Mouse (Mus musculus) forebrain, embryonic 12.5 days (tissue): Measurements from ENCODE around the gene Slc35c2. TPM values are rescaled to one million over a fixed set of nuclear protein-coding genes. Genes with fewer than 3 reads are reported as not detected.

Experiments
- ATAC-seq: fragments of 200-750 bp; cut with Nextera tagmentation; 2 replicates; pipeline ENCODE4 v1.8.0; 2017; ENCODE audit warnings: moderate TSS enrichment; ENCODE audit not compliant: low FRiP score
- H3K27ac ChIP-seq: fragments of 300-500 bp; sonication (generic); 2 replicates; pipeline ENCODE4 v1.5.1; 2016; ENCODE audit warnings: mild to moderate bottlenecking
- H3K27me3 ChIP-seq: fragments of 300-500 bp; sonication (generic); 2 replicates; pipeline ENCODE4 v1.6.1; 2016; ENCODE audit warnings: mild to moderate bottlenecking
- H3K36me3 ChIP-seq: fragments of 300-500 bp; sonication (generic); replicated peaks from 2 replicates; pipeline ENCODE4 v1.6.1; 2016; ENCODE audit warnings: mild to moderate bottlenecking
- H3K4me1 ChIP-seq: fragments of 300-500 bp; sonication (generic); 2 replicates; pipeline ENCODE4 v1.6.1; 2016
- H3K4me2 ChIP-seq: fragments of 300-500 bp; sonication (generic); 2 replicates; pipeline ENCODE4 v1.6.1; 2016; ENCODE audit warnings: mild to moderate bottlenecking, moderate library complexity
- H3K4me3 ChIP-seq: fragments of 300-500 bp; sonication (generic); replicated peaks from 2 replicates; pipeline ENCODE4 v1.5.1; 2016; ENCODE audit warnings: mild to moderate bottlenecking
- H3K9ac ChIP-seq: fragments of 300-500 bp; sonication (generic); 2 replicates; pipeline ENCODE4 v1.6.1; 2016; ENCODE audit warnings: mild to moderate bottlenecking
- H3K9me3 ChIP-seq: fragments of 300-500 bp; sonication (generic); 2 replicates; pipeline ENCODE4 v1.6.1; 2016
- WGBS: fragments of 180-500 bp; shearing (Covaris S2); methylation state at CpG from one replicate; pipeline ENCODE4 v1.1.7; 2016; 5-methylcytosine and 5-hydroxymethylcytosine counted together
- polyA plus RNA-seq: library from polyadenylated mRNA; unstranded; fragments of >200 nt; fragmentation: Nextera tagmentation; extraction: Ambion mirVana; gene quantifications from 2 replicates; pipeline ENCODE4 v1.2.1, GENCODE M21; 2016

The Slc35c2 gene
- polyA plus RNA-seq, 1 experiment from 2014 or later, result 57.9 TPM

- no peak overlapping the region for H3K4me3 ChIP-seq
- peaks cover 33% of the 10 kb centered on the region for H3K27me3 ChIP-seq
- H3K27ac ChIP-seq, result peak overlapping the region; percentile 43; the same call in 1 of the 2 replicates
- H3K9me3 ChIP-seq, result no peaks in the 10 kb centered on the region
- H3K9ac ChIP-seq, result 0 out of 2 replicates have a peak overlapping the region, but pooled peaks have one; percentile 25
- peaks cover 84% of the 10 kb centered on the region for H3K36me3 ChIP-seq
- H3K4me2 ChIP-seq, result no peak overlapping the region
- peaks cover 52% of the 10 kb centered on the region for H3K4me1 ChIP-seq
- WGBS, result 23% methylated on average over 13 of the region's 13 CpGs
- no peak for ATAC-seq
Observed at GRCm38 (mm10) chr2:165310818-165311425, 23.3 kb upstream of the Slc35c2 start.

GRCm38 (mm10) chr2:165307801-165308200, 20.1 kb upstream of the Slc35c2 start:
- Histone ChIP-seq H3K27ac (no peak overlapping the region), H3K9ac (no peak overlapping the region), H3K36me3 (peaks cover 83% of the 10 kb centered on the region), H3K4me1 (peaks cover 32% of the 10 kb centered on the region), H3K27me3 (peaks cover 12% of the 10 kb centered on the region), H3K9me3 (no peaks in the 10 kb centered on the region), H3K4me3 (no peak overlapping the region), H3K4me2 (no peak overlapping the region)
- ATAC-seq, result no peak
- 88% methylated on average over 6 of the region's 6 CpGs for WGBS

DNA sequence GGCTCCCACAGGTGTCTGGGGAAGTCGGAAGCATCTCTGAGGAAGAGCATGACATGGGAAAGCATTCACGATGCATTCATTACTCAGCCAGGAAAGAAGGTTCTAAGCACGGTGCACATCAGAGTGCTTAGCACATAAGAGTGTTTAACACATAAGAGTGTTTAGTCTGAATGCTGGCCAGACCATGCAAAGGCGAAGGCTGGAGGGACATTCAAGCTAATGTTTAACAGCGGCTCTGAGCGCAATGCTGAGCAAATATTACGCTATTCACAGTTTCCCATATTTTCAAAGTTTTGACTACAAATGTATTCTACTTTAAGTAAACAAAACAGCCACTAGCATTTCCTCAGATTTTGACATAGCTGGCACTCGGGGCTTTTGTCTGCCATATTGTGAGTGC, 17.8 kb upstream of the Slc35c2 start:
- peaks cover 85% of the 10 kb centered on the region for H3K36me3 ChIP-seq
- no peak for ATAC-seq
- WGBS, result 95% methylated on average over 8 of the region's 8 CpGs

DNA sequence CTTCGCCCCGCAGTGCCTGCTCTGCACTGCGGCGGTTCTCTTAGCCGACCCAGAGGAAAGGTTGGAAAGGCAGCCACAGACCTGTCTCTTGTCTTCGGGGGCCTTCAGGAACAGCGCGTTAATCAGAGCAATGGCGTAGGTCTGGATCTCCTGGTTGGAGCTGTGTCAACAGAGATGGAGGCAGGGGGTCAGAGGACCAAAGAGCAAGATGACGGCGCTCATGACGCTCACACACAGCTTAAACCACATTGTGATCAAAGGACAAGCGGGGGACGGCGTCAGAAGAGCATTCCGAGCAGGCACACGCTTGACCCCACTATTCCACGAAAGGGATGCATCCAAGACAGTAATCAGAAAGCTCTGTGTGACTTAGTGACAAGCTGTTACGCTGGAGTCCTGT, 17.1 kb upstream of the Slc35c2 start:
- Histone ChIP-seq H3K4me1 (peaks cover 19% of the 10 kb centered on the region), H3K4me2 (no peak overlapping the region), H3K9ac (no peak overlapping the region), H3K36me3 (peaks cover 87% of the 10 kb centered on the region), H3K9me3 (no peaks in the 10 kb centered on the region), H3K27ac (no peak overlapping the region), H3K4me3 (no peak overlapping the region), H3K27me3 (no peaks in the 10 kb centered on the region)
- no peak for ATAC-seq
- whole genome bisulfite sequencing, result 91% methylated on average over 19 of the region's 19 CpGs

More for the DNA sequence above, 17.8 kb upstream of the Slc35c2 start:
- Histone ChIP-seq H3K9ac (no peak overlapping the region), H3K4me3 (no peak overlapping the region), H3K9me3 (no peaks in the 10 kb centered on the region), H3K27me3 (no peaks in the 10 kb centered on the region), H3K4me2 (no peak overlapping the region), H3K27ac (no peak overlapping the region), H3K4me1 (peaks cover 26% of the 10 kb centered on the region)

GRCm38 (mm10) chr2:165303354-165304012, 15.8 kb upstream of the Slc35c2 start:
- Histone ChIP-seq H3K4me3 (no peak overlapping the region), H3K36me3 (peaks cover 86% of the 10 kb centered on the region), H3K27me3 (no peaks in the 10 kb centered on the region), H3K27ac (no peak overlapping the region), H3K9me3 (no peaks in the 10 kb centered on the region), H3K9ac (no peak overlapping the region), H3K4me1 (peaks cover 9% of the 10 kb centered on the region), H3K4me2 (no peak overlapping the region)
- 88% methylated on average over 6 of the region's 6 CpGs for WGBS
- ATAC-seq, result no peak

- no peak for ATAC-seq
- Histone ChIP-seq H3K4me2 (no peak overlapping the region), H3K9ac (no peak overlapping the region), H3K27me3 (no peaks in the 10 kb centered on the region), H3K36me3 (peaks cover 91% of the 10 kb centered on the region), H3K9me3 (no peaks in the 10 kb centered on the region), H3K4me3 (no peak overlapping the region), H3K4me1 (peaks cover 9% of the 10 kb centered on the region), H3K27ac (peak overlapping the region; percentile 26; the same call in 1 of the 2 replicates)
- 53% methylated on average over 3 of the region's 3 CpGs for WGBS
Observed at GRCm38 (mm10) chr2:165301409-165301808, 13.7 kb upstream of the Slc35c2 start.

DNA sequence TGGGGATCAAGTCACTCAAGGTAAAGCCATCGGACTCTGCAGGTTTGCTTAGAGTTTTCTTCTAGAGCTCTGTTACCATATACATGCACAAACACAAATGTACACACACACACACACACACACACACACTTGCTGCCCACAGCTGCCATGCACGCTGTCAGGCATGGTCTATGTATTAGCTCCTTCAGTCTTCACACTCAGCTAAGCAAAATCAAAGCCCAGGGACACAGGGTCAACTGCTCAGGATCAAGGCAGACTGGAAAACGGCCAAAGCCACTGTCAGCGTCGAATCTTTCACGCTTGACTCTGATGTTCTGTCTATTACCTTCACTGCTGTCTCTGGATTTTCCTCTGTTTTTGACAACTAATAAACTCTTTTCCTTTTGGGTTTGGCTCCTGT, 13.2 kb upstream of the Slc35c2 start:
- 0 out of 2 replicates have a peak overlapping the region, but pooled peaks have one; percentile 8 for H3K27ac ChIP-seq
- H3K9ac ChIP-seq, result no peak overlapping the region
- H3K36me3 ChIP-seq, result peaks cover 96% of the 10 kb centered on the region
- WGBS, result 78% methylated on average over 6 of the region's 6 CpGs
- no peak for ATAC-seq
- no peaks in the 10 kb centered on the region for H3K9me3 ChIP-seq
- H3K27me3 ChIP-seq, result no peaks in the 10 kb centered on the region
- peaks cover 9% of the 10 kb centered on the region for H3K4me1 ChIP-seq
- H3K4me3 ChIP-seq, result no peak overlapping the region
- H3K4me2 ChIP-seq, result no peak overlapping the region

DNA sequence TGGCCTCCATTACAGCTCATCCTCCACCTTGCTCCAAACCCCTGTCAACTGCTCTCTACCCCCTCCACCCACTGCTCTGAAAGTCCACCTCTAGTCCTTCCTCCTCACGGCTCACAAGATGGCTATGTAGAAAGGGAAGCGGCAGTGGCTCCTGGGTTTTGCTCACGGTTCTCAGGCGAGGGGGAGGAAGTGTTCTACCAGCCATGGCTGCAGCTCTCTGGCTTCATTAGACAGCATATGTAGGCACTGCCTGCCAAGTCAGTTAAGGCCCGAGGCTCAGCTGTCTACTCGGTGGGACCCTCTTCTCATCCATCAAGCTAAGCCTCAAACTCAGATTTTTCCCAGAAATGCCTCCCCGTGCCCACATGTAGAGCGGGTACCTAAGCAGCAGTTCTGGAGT, 12.8 kb upstream of the Slc35c2 start:
- Histone ChIP-seq H3K4me1 (peaks cover 9% of the 10 kb centered on the region), H3K36me3 (peaks cover 96% of the 10 kb centered on the region), H3K4me3 (no peak overlapping the region), H3K4me2 (no peak overlapping the region), H3K27me3 (no peaks in the 10 kb centered on the region), H3K9me3 (no peaks in the 10 kb centered on the region), H3K9ac (no peak overlapping the region), H3K27ac (0 out of 2 replicates have a peak overlapping the region, but pooled peaks have one; percentile 8)
- WGBS, result 84% methylated on average over 8 of the region's 8 CpGs
- no peak for ATAC-seq

DNA sequence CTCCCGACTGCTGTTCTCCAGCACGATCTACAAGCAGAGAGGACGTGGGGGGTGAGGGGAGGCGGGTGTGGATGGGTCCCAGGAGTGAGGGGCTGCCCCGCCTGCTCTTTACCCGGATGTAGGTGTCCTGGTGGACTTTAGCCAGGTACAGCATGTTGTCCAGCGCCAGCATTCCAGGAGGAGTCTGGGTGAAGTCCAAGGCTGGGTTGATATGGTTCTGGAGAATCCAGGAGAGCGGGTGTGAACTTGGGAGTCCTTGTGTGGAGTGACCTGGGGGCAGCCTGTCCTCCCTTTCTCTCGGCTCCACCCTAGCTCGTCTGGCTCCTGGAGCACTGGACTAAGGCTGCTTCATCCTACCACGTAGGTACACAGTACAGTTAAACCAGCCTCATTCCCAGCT, 9.8 kb upstream of the Slc35c2 start:
- no peak overlapping the region for H3K4me3 ChIP-seq
- no peak overlapping the region for H3K4me2 ChIP-seq
- peaks cover 9% of the 10 kb centered on the region for H3K4me1 ChIP-seq
- no peak overlapping the region for H3K9ac ChIP-seq
- no peaks in the 10 kb centered on the region for H3K9me3 ChIP-seq
- 94% methylated on average over 11 of the region's 11 CpGs for WGBS
- peaks cover 94% of the 10 kb centered on the region for H3K36me3 ChIP-seq
- ATAC-seq, result no peak
- H3K27ac ChIP-seq, result no peak overlapping the region
- H3K27me3 ChIP-seq, result no peaks in the 10 kb centered on the region

DNA sequence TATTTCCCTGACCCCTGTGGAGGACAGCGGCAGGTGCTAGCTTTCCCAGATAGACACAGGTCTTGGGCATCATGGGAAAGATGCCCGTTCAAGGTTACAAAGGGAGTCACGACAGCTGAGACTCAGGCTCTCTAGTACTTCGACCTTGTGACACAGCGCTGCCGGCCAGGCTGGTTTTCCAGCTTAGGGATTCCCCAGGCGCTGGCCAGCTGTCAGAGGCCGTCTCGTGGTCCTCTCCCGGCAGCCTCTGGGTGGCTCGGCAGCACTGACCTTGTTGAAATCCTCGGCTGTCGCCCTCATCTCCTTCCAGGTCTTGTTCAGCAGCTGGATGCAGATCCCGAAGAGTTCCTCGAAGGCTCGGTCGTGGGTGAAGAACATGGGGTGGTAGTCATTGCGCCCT, 8.9 kb upstream of the Slc35c2 start:
- H3K9me3 ChIP-seq, result no peaks in the 10 kb centered on the region
- H3K9ac ChIP-seq, result no peak overlapping the region
- H3K4me2 ChIP-seq, result no peak overlapping the region
- peaks cover 8% of the 10 kb centered on the region for H3K4me1 ChIP-seq
- no peak for ATAC-seq
- H3K27ac ChIP-seq, result no peak overlapping the region
- no peaks in the 10 kb centered on the region for H3K27me3 ChIP-seq
- H3K4me3 ChIP-seq, result no peak overlapping the region
- H3K36me3 ChIP-seq, result peaks cover 94% of the 10 kb centered on the region
- 90% methylated on average over 18 of the region's 18 CpGs for whole genome bisulfite sequencing

DNA sequence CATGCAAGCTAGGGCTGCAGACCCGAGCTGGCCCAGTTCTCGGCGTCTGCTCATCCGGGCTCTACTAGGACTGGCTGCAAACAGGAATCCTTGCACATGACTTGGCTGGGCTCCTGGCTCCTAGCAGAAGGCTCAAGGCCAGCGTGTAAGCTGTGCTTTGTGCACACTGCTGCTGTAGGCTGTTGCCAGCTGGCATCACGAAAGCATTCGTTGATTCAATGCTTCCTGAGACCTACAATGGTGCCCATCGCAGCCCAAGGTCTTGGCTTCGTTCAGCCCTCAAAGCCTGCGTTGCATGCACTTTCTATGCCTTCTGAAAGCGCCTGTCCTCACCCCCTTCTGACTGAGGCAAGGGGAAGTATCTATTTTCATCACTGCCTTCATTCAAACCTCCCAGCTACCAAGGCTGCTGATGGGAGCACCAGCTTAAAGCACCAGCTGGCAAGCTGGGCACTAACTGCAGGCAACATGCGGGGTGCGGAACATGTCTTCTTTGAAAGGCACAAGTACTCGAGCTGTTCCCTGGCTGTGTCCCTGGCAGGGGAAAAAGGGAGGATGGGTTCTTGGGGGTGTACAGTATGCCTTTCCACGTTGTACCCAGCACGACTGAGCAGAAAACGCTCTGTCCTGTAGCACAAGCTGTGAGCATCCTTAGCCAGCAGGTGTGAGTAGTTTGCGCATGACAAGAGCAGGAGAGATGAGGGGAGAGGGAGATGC, 804 bp upstream of the Slc35c2 start:
- no peak; the same call in 1 of the 2 replicates for ATAC-seq

DNA sequence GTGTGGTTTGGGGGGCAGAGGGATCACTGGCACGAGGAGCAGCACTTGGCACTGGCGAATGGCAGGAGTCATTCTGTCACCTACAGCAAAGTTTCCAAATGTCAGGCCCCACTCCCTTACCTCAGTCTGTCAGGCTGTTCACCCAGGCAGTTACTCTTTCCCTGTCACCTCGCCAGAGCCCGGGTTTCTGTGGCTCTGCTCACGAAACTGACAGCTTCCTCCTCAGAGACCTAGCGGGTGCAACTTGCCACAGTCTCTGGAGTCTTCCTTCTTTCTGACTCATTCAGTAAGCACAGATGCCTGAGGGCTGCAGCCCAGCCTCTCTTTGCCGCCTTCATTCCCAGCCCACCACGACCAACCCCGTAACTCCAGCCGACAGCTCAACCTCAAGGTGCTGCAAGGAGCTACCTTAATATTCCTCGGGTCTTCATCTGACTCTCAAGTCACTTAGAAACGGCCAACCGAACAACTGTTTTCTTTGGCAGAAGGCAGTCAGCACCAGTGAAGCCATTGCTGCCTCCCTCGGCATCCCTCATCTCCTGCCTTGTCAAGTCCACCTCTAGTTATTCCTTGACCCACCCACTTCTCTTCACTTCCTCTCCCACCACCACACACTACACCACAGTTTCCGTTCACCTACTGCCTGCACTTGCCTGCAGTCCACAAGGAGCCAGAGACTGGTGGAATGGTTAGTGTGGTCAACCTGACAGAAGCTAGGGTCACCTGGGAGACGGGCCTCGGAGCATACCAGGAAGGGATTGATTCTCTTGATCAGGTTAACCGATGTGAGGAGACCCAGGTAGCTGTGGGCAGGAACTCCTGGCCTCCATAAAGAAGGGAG, 1.1 kb downstream of the Slc35c2 start:
- Histone ChIP-seq H3K4me1 (peaks cover 27% of the 10 kb centered on the region), H3K4me2 (peak overlapping the region; percentile 92), H3K9ac (peak overlapping the region; percentile 78), H3K36me3 (peaks cover 40% of the 10 kb centered on the region), H3K4me3 (peak overlapping the region; percentile 78), H3K27me3 (no peaks in the 10 kb centered on the region), H3K27ac (no peak overlapping the region), H3K9me3 (no peaks in the 10 kb centered on the region)
- no peak for ATAC-seq
- WGBS, result 75% methylated on average over 18 of the region's 18 CpGs

More for the DNA sequence above, 804 bp upstream of the Slc35c2 start:
- whole genome bisulfite sequencing, result 65% methylated on average over 18 of the region's 18 CpGs
- Histone ChIP-seq H3K4me1 (peaks cover 25% of the 10 kb centered on the region), H3K4me3 (peak overlapping the region; percentile 78), H3K27me3 (no peaks in the 10 kb centered on the region), H3K9ac (peak overlapping the region; percentile 78), H3K4me2 (peak overlapping the region; percentile 92), H3K36me3 (peaks cover 44% of the 10 kb centered on the region), H3K27ac (peak overlapping the region; percentile 78), H3K9me3 (no peaks in the 10 kb centered on the region)
